Mouse (Mus musculus) myocyte (in vitro differentiated cells): ENCODE measurements around the gene Ddx55.

ENCODE experiments used
- CEBPB ChIP-seq: IDR thresholded peaks from 2 replicates; pipeline ENCODE4 v1.6.1; 2011; ENCODE audit warnings: mild to moderate bottlenecking, moderate library complexity; ENCODE audit not compliant: poor library complexity, insufficient read depth, severe bottlenecking
- E2F4 ChIP-seq: IDR thresholded peaks from one replicate; pipeline ENCODE4 v1.6.1; 2011; ENCODE audit warnings: mild to moderate bottlenecking, control low read depth, moderate library complexity; ENCODE audit not compliant: insufficient read depth
- MAX ChIP-seq: IDR thresholded peaks from one replicate; pipeline ENCODE4 v1.6.1; 2011; ENCODE audit warnings: low read depth, mild to moderate bottlenecking, control low read depth
- MYOD1 ChIP-seq, 3 experiments: IDR thresholded peaks; one replicate each; pipeline ENCODE4 v1.6.1; 2011; ENCODE audit warnings: control low read depth in 2 of 3, low read depth in 2 of 3, mild to moderate bottlenecking in 2 of 3, moderate library complexity in 1 of 3; ENCODE audit not compliant: insufficient read length in 2 of 3, control insufficient read depth in 1 of 3
- MYOG ChIP-seq, 3 experiments: IDR thresholded peaks; one replicate each; pipeline ENCODE4 v1.6.1; 2011; ENCODE audit warnings: control low read depth in 2 of 3, low read depth in 2 of 3, mild to moderate bottlenecking in 2 of 3; ENCODE audit not compliant: insufficient read length in 2 of 3, control insufficient read depth in 1 of 3, insufficient read depth in 1 of 3
- POLR2A ChIP-seq: IDR thresholded peaks from one replicate; pipeline ENCODE4 v1.6.1; 2011; ENCODE audit warnings: low read depth, mild to moderate bottlenecking, control low read depth, moderate library complexity; ENCODE audit not compliant: insufficient read length
- POLR2AphosphoS2 ChIP-seq: IDR thresholded peaks from one replicate; pipeline ENCODE4 v1.6.1; 2011; ENCODE audit warnings: low read depth, control low read depth; ENCODE audit not compliant: insufficient read length
- REST ChIP-seq: IDR thresholded peaks from one replicate; pipeline ENCODE4 v1.6.1; 2011; ENCODE audit warnings: mild to moderate bottlenecking, control low read depth, moderate library complexity; ENCODE audit not compliant: insufficient read depth, insufficient read length
- SRF ChIP-seq: IDR thresholded peaks from one replicate; pipeline ENCODE4 v1.6.1; 2011; ENCODE audit warnings: low read depth; ENCODE audit not compliant: control insufficient read depth, insufficient read length
- TCF12 ChIP-seq: IDR thresholded peaks from one replicate; pipeline ENCODE4 v1.6.1; 2011; ENCODE audit warnings: mild to moderate bottlenecking, control low read depth; ENCODE audit not compliant: poor library complexity, insufficient read depth, severe bottlenecking
- TCF3 ChIP-seq: IDR thresholded peaks from one replicate; pipeline ENCODE4 v1.6.1; 2011; ENCODE audit warnings: low read depth, control low read depth; ENCODE audit not compliant: insufficient read length
- USF1 ChIP-seq: IDR thresholded peaks from one replicate; pipeline ENCODE4 v1.6.1; 2011; ENCODE audit warnings: low read depth, mild to moderate bottlenecking, control low read depth, moderate library complexity

DNA sequence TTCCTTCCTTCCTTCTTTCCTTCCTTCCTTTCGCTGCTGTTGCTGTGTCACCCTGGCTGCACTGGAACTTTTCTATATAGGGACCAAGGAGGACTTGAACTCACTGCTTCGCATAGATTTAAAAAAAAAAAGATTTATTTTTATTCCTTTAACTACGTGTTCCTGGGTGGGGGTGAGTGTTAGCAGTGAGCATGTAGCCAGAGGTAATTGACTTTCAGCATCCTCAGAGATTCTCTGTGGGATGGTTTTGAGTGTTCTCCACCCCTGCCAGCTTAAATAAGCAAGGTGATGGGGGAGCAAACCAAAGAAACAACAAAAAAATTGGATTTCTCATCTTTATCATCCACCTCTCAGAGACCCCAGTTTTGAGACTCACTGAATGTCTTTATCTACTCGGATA, 12.8 kb upstream of the Ddx55 start:
- TF ChIP-seq POLR2A (no peak), MYOG (IDR thresholded peaks at IDR 0.05; ENCODE audit: control insufficient read depth in 1 of 3, insufficient read depth in 1 of 3, insufficient read length in 2 of 3, low read depth in 2 of 3) (no peak), CEBPB (no peak), TCF12 (no peak), E2F4 (no peak), USF1 (no peak), MYOD1 (IDR thresholded peaks at IDR 0.05; ENCODE audit: control insufficient read depth in 1 of 3, insufficient read length in 2 of 3, low read depth in 2 of 3) (no peak), MAX (no peak), POLR2AphosphoS2 (no peak), TCF3 (no peak), REST (no peak), SRF (no peak)
